Comparison of ENCODE assay signal across 15 mouse cellular contexts in the genomic region with DNA sequence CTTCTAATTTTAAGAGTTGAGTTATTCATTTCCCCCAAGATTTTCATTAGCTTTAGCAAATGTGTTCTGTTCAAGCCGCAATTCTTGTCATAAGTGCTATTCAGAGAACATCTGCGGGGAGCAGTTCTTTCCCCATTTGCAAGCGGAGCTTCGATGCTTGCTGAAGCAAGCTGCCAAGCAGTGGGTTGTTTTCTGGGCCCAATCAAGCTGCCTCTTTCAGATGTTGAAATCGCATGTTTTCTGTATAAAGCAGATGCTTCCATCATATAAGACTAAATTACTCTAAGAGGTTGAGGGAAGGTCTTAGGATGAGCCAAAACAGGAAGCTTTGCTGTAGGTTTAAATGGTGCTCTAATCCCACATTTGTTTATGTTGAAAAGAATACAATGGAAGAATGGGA.
DNase-seq lines count a peak whose midpoint lies in the region; ATAC-seq lines count a peak whose summit lies in the region.
"Had no signal": no experiment of that assay in that cellular context is flagged by ENCODE, and none has a peak within 500 bp of the region (broad histone marks: within the 10 kb centered on the region; RNA-seq: fewer than 3 reads in every experiment).

No protein-coding gene starts in this region.

- 92% methylated on average over 5 of the region's 5 CpGs for WGBS in forebrain, embryonic 14.5 days
- 94% methylated on average over 5 of the region's 5 CpGs for WGBS in forebrain, embryonic 10.5 days
- 92% methylated on average over 5 of the region's 5 CpGs for WGBS in hindbrain, embryonic 12.5 days

- H3K4me2 ChIP-seq in forebrain, embryonic 14.5 days (ENCODE audit: low read length), result no peak overlapping the region
- H3K4me2 ChIP-seq in hindbrain, embryonic 12.5 days (replicated peaks), result no peak overlapping the region
- H3K4me2 ChIP-seq: kidney, embryonic 15.5 days; limb, embryonic 15.5 days; midbrain, embryonic 12.5 days had no signal

- no peaks in the 10 kb centered on the region for H3K27me3 ChIP-seq in forebrain, embryonic 14.5 days (replicated peaks; ENCODE audit: control insufficient read depth, insufficient read depth, low read length)
- no peaks in the 10 kb centered on the region for H3K27me3 ChIP-seq in forebrain, embryonic 10.5 days (ENCODE audit: poor library complexity, severe bottlenecking)
- H3K27me3 ChIP-seq in hindbrain, embryonic 12.5 days, result no peaks in the 10 kb centered on the region
- H3K27me3 ChIP-seq: kidney, embryonic 15.5 days; limb, embryonic 15.5 days; midbrain, embryonic 12.5 days had no signal

- peak; percentile 19 for DNase-seq in forebrain, embryonic 14.5 days (ENCODE audit: low spot score)
- no peak for DNase-seq in forebrain, embryonic 10.5 days (ENCODE audit: extremely low spot score, low spot score)
- peak; percentile 5 to 45 for DNase-seq in frontal cortex, adult 2 months (ENCODE audit: extremely low spot score in 1 of 2, low spot score in 1 of 2)
- peak; percentile 16 to 35 for DNase-seq in layer of hippocampus, postnatal 10 days (ENCODE audit: low spot score in 2 of 2)
- peak; percentile 56 to 70 for DNase-seq in right cerebral cortex, postnatal 10 days (ENCODE audit: low spot score in 2 of 2)
- no peak for DNase-seq in cerebellum, adult 9-10 months
- DNase-seq in cerebellum, postnatal 36 days, result no peak
- DNase-seq: adrenal gland, postnatal 25 days; liver, postnatal 0 days; lung, postnatal 4 days; thymus, postnatal 14 days had no signal

- H3K4me1 ChIP-seq in forebrain, embryonic 14.5 days (ENCODE audit: control insufficient read depth, insufficient read depth, low read length), result no peaks in the 10 kb centered on the region
- H3K4me1 ChIP-seq in forebrain, embryonic 10.5 days, result no peaks in the 10 kb centered on the region
- no peaks in the 10 kb centered on the region for H3K4me1 ChIP-seq in hindbrain, embryonic 12.5 days
- H3K4me1 ChIP-seq: kidney, embryonic 15.5 days; limb, embryonic 15.5 days; midbrain, embryonic 12.5 days had no signal

- no peak overlapping the region for H3K9ac ChIP-seq in forebrain, embryonic 14.5 days (ENCODE audit: low read length)
- no peak overlapping the region for H3K9ac ChIP-seq in hindbrain, embryonic 12.5 days
- H3K9ac ChIP-seq: kidney, embryonic 15.5 days; limb, embryonic 15.5 days; liver, postnatal 0 days; midbrain, embryonic 12.5 days had no signal

- H3K36me3 ChIP-seq in forebrain, embryonic 14.5 days (ENCODE audit: control insufficient read depth, insufficient read depth, low read length), result no peaks in the 10 kb centered on the region
- no peaks in the 10 kb centered on the region for H3K36me3 ChIP-seq in forebrain, embryonic 10.5 days (replicated peaks)
- H3K36me3 ChIP-seq in hindbrain, embryonic 12.5 days, result no peaks in the 10 kb centered on the region
- H3K36me3 ChIP-seq: kidney, embryonic 15.5 days; limb, embryonic 15.5 days; midbrain, embryonic 12.5 days had no signal

- ATAC-seq in forebrain, embryonic 14.5 days, result no peak
- no peak for ATAC-seq in hindbrain, embryonic 12.5 days (ENCODE audit: low FRiP score)
- ATAC-seq: liver, postnatal 0 days had no signal

- H3K9me3 ChIP-seq in forebrain, embryonic 14.5 days (replicated peaks; ENCODE audit: control insufficient read depth, low read length), result no peaks in the 10 kb centered on the region
- no peaks in the 10 kb centered on the region for H3K9me3 ChIP-seq in forebrain, embryonic 10.5 days
- H3K9me3 ChIP-seq in hindbrain, embryonic 12.5 days (replicated peaks), result no peaks in the 10 kb centered on the region
- H3K9me3 ChIP-seq: kidney, embryonic 15.5 days; limb, embryonic 15.5 days; midbrain, embryonic 12.5 days had no signal

- no peak overlapping the region for H3K4me3 ChIP-seq in forebrain, embryonic 14.5 days (ENCODE audit: low read depth, low read length)
- H3K4me3 ChIP-seq in forebrain, embryonic 10.5 days, result no peak overlapping the region
- H3K4me3 ChIP-seq in hindbrain, embryonic 12.5 days, result no peak overlapping the region
- H3K4me3 ChIP-seq: kidney, embryonic 15.5 days; limb, embryonic 15.5 days; midbrain, embryonic 12.5 days had no signal

- no peak overlapping the region for H3K27ac ChIP-seq in forebrain, embryonic 14.5 days (ENCODE audit: low read depth, low read length)
- H3K27ac ChIP-seq in forebrain, embryonic 10.5 days, result no peak overlapping the region
- H3K27ac ChIP-seq in hindbrain, embryonic 12.5 days, result no peak overlapping the region
- H3K27ac ChIP-seq: kidney, embryonic 15.5 days; limb, embryonic 15.5 days; midbrain, embryonic 12.5 days had no signal

Comparison
In these comparisons a context has a peak if more than half of its experiments do, and no peak if none do; other contexts are left out.
1. DNase-seq: peak in forebrain, embryonic 14.5 days (single experiment), frontal cortex, adult 2 months (2 of 2), layer of hippocampus, postnatal 10 days (2 of 2) and right cerebral cortex, postnatal 10 days (2 of 2); none in forebrain, embryonic 10.5 days (single experiment), cerebellum, adult 9-10 months (single experiment) and cerebellum, postnatal 36 days (0 of 2).